Comparison of ENCODE assay signal across 8 mouse cellular contexts in the genomic region with DNA sequence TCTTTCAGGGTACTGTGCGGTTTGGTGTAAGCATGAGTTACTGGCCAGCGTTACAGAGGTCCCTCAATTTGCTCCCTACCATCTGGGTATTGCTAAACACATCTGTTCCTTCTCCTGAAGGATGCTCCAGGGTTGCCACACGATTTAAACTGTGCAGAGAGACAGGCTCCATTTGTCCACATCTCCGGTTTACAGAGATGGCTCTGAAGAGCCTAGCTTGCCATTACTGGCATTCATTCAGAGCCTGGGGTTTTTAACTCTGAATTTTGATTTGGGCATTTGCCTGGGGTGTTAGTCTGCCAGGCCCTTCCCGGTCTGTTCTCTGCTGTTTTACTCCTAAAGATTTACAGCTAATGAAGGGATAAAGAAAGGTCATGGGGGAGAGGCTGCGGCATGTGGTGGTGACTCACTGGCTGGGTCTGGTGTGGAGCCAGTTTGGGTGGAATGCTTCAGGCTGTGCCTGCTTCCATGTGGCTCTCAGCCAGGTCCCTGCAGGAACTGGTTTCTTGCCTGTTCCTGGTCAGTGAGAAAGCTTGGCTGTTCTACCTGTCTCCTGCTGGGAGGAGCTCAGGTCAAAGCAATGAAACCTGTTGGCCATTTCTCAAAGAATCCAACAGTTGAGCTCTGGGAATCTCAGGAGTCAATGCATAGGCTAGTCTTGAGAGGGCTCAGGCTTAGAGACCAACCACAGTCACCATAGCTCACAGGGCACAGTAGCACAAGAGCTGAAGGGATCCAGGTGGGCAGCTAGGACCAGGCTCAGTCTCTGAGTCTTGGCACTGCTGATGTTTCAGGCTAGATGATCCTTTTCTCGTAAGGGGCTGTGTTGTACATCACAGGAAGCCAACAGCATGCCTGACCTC.
A peak's percentile ranks its signal among the peaks of the same experiment; 100 is the strongest.
DNase-seq lines count a peak whose midpoint lies in the region; ATAC-seq lines count a peak whose summit lies in the region.

No protein-coding gene starts in this region.

- no peaks in the 10 kb centered on the region for H3K9me3 ChIP-seq in neural tube, embryonic 12.5 days
- H3K9me3 ChIP-seq in embryonic facial prominence, embryonic 14.5 days (ENCODE audit: control insufficient read depth, low read length): no peaks in the 10 kb centered on the region
- no peaks in the 10 kb centered on the region for H3K9me3 ChIP-seq in heart, embryonic 15.5 days (replicated peaks)

- ATAC-seq in neural tube, embryonic 12.5 days (ENCODE audit: low FRiP score, low read depth): peak; percentile 50; the same call in 1 of the 2 replicates
- ATAC-seq in embryonic facial prominence, embryonic 14.5 days (ENCODE audit: low read depth): no peak
- ATAC-seq in heart, embryonic 15.5 days (replicated peaks; ENCODE audit: insufficient number of reproducible peaks, insufficient read depth, low FRiP score, low read depth): peak; percentile 76
- ATAC-seq in erythroblast, adult 5-6 weeks (replicated peaks; ENCODE audit: low FRiP score, poor library complexity, severe bottlenecking): no peak

- no peak overlapping the region for H3K4me2 ChIP-seq in neural tube, embryonic 12.5 days (replicated peaks)
- no peak overlapping the region for H3K4me2 ChIP-seq in embryonic facial prominence, embryonic 14.5 days (ENCODE audit: low read depth, low read length)
- no peak overlapping the region for H3K4me2 ChIP-seq in heart, embryonic 15.5 days

- no peak overlapping the region for H3K4me3 ChIP-seq in neural tube, embryonic 12.5 days
- H3K4me3 ChIP-seq in embryonic facial prominence, embryonic 14.5 days (ENCODE audit: low read depth, low read length): no peak overlapping the region
- H3K4me3 ChIP-seq in heart, embryonic 15.5 days: no peak overlapping the region

- no peaks in the 10 kb centered on the region for H3K27me3 ChIP-seq in neural tube, embryonic 12.5 days (replicated peaks)
- no peaks in the 10 kb centered on the region for H3K27me3 ChIP-seq in embryonic facial prominence, embryonic 14.5 days (replicated peaks; ENCODE audit: control insufficient read depth, insufficient read depth, low read length)
- no peaks in the 10 kb centered on the region for H3K27me3 ChIP-seq in heart, embryonic 15.5 days

- no peaks in the 10 kb centered on the region for H3K36me3 ChIP-seq in neural tube, embryonic 12.5 days
- no peaks in the 10 kb centered on the region for H3K36me3 ChIP-seq in embryonic facial prominence, embryonic 14.5 days (ENCODE audit: control insufficient read depth, insufficient read depth, low read length)
- no peaks in the 10 kb centered on the region for H3K36me3 ChIP-seq in heart, embryonic 15.5 days

- H3K4me1 ChIP-seq in neural tube, embryonic 12.5 days: peaks cover 9% of the 10 kb centered on the region
- H3K4me1 ChIP-seq in embryonic facial prominence, embryonic 14.5 days (ENCODE audit: control insufficient read depth, insufficient read depth, low read length): no peaks in the 10 kb centered on the region
- peaks cover 36% of the 10 kb centered on the region for H3K4me1 ChIP-seq in heart, embryonic 15.5 days (replicated peaks)

- no peak overlapping the region for H3K27ac ChIP-seq in neural tube, embryonic 12.5 days
- H3K27ac ChIP-seq in embryonic facial prominence, embryonic 14.5 days (replicated peaks; ENCODE audit: low read depth, low read length): no peak overlapping the region
- H3K27ac ChIP-seq in heart, embryonic 15.5 days: peak overlapping the region; percentile 75

- 30% methylated on average over 7 of the region's 7 CpGs for WGBS in neural tube, embryonic 12.5 days
- WGBS in embryonic facial prominence, embryonic 14.5 days: 52% methylated on average over 7 of the region's 7 CpGs
- WGBS in heart, embryonic 15.5 days: 58% methylated on average over 7 of the region's 7 CpGs

- H3K9ac ChIP-seq in neural tube, embryonic 12.5 days: no peak overlapping the region
- no peak overlapping the region for H3K9ac ChIP-seq in embryonic facial prominence, embryonic 14.5 days (ENCODE audit: low read depth, low read length)
- H3K9ac ChIP-seq in heart, embryonic 15.5 days: no peak overlapping the region

- no peak for DNase-seq in neural tube, embryonic 10.5 days (ENCODE audit: extremely low spot score, low spot score)
- peak; percentile 43 for DNase-seq in embryonic facial prominence, embryonic 14.5 days (ENCODE audit: low spot score)
- DNase-seq in kidney, postnatal 10 days: peak; percentile 83
- peak; percentile 26 for DNase-seq in mesoderm, embryonic 11.5 days (ENCODE audit: low read depth, low spot score)
- DNase-seq in urinary bladder, postnatal 14 days (ENCODE audit: low spot score): peak; percentile 95

Comparison
In these comparisons a context has a peak if more than half of its experiments do, and no peak if none do; other contexts are left out.
1. ATAC-seq: peak in neural tube, embryonic 12.5 days (single experiment) and heart, embryonic 15.5 days (single experiment); none in embryonic facial prominence, embryonic 14.5 days (single experiment) and erythroblast, adult 5-6 weeks (single experiment).